Mouse (Mus musculus) E14TG2a.4 (cell line): Measurements from ENCODE around the gene Gabrp.

Experiments
- H3K27me3 ChIP-seq: 2 replicates; pipeline ENCODE4 v1.6.1; 2014; ENCODE audit warnings: low read length, control low read depth; ENCODE audit not compliant: insufficient read depth
- H3K36me3 ChIP-seq: 2 replicates; pipeline ENCODE4 v1.6.1; 2014; ENCODE audit warnings: low read length, control low read depth; ENCODE audit not compliant: insufficient read depth
- H3K4me1 ChIP-seq: replicated peaks from 2 replicates; pipeline ENCODE4 v1.6.1; 2014; ENCODE audit warnings: low read depth, low read length, control low read depth
- H3K4me3 ChIP-seq: replicated peaks from 2 replicates; pipeline ENCODE4 v1.5.1; 2014; ENCODE audit warnings: mild to moderate bottlenecking, low read length
- H3K9me3 ChIP-seq: 2 replicates; pipeline ENCODE4 v1.6.1; 2014; ENCODE audit warnings: low read length, control low read depth
- CTCF ChIP-seq: conservative IDR thresholded peaks from 2 replicates; pipeline ENCODE4 v1.5.1; 2014; ENCODE audit warnings: low read length
- NANOG ChIP-seq: IDR thresholded peaks from 2 replicates; pipeline ENCODE4 v1.6.1; 2014; ENCODE audit warnings: borderline replicate concordance, low read length, mixed read lengths
- POU5F1 ChIP-seq: IDR thresholded peaks from 2 replicates; pipeline ENCODE4 v1.6.1; 2014; ENCODE audit warnings: low read length, borderline replicate concordance

Gabrp gene

DNA sequence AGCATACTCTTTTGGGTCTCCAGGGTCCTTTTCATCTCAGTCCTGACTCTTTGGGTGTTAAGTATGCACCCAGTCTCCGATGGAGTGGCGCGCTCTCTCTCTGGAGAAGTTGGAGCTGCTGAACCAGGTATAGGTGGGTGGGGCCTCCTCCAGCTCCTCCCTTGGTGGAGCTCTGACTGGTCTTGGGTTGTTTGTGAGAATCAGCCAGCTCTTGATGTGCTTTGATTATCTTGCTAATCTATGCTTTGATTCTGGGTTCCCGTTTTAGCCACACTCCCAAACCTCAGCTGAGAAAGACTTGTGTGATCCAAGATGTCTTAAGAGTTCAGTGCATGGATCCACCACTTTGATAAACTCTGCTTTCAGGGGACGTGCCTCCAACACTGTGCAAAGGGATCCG is at the start of gene Gabrp:
Gene Gabrp, minus strand, starts transcription at position 101 of the 400 bp plus-strand sequence.
- TF ChIP-seq CTCF (no peak), POU5F1 (no peak), NANOG (peak; percentile 47; the same call in 1 of the 2 replicates)
- H3K4me3 ChIP-seq, result no peak within 1 kb of the TSS
- no peaks in the 10 kb centered on the region for H3K9me3 ChIP-seq
- no peaks in the 10 kb centered on the region for H3K27me3 ChIP-seq
- peaks cover 13% of the 10 kb centered on the region for H3K36me3 ChIP-seq
- H3K4me1 ChIP-seq, result peaks cover 28% of the 10 kb centered on the region

DNA sequence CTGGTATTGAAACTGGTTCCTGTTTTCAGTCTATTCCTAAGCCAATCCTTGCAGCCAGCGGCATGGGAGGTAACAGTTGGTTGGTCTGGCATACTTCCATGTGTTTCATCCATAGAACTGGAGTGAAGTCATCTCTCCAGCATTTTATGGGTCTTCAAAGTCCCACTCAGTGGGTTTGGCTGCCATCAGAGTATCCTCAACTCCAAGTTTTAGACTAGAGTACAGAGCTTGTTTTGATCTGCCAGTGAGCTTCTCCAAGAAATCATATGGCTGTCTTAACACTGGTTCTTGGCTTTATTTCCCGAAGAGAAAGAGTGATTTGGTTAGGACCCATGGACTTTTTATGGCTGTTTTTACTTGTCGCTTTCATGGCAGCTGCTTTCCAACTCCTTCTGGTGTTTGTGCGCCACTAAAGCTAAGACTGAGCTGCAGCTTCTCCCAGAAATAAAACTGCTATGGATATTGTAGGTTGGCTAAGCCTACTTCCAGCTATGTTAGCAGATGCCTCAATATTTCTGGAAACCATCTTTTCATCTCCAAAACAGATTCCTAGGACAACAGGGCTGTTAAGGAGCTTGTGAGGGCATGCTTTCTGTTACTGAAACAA is 48.5 kb upstream of the Gabrp start:
- no peak for TF ChIP-seq NANOG
- TF ChIP-seq POU5F1, result no peak
- no peak for TF ChIP-seq CTCF
- H3K4me3 ChIP-seq, result no peak overlapping the region
- no peaks in the 10 kb centered on the region for H3K4me1 ChIP-seq
- H3K27me3 ChIP-seq, result no peaks in the 10 kb centered on the region
- no peaks in the 10 kb centered on the region for H3K9me3 ChIP-seq
- no peaks in the 10 kb centered on the region for H3K36me3 ChIP-seq

DNA sequence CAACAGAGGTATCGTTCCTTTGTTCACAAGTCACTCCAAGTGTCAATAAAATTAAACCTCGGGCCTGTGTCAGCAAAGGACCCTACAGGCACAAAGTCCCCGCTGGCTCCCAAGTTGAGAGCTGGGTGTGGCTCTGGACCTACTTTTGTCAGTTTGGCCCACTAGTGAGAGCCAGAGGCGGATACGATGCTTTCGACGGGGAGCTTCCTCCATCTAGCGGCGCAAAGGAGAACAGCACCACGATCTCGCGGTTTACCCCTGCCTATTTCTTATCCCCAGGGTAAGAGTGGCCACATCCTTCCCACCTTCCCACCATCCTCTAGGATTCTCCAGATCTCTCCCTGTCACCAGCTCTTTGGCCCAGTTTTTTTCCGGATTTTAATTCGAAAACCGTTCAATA is 35.5 kb upstream of the Gabrp start:
- TF ChIP-seq POU5F1 (no peak), CTCF (peak; percentile 80)
- Histone ChIP-seq H3K36me3 (no peaks in the 10 kb centered on the region), H3K27me3 (no peaks in the 10 kb centered on the region), H3K9me3 (no peaks in the 10 kb centered on the region), H3K4me1 (peaks cover 11% of the 10 kb centered on the region), H3K4me3 (no peak overlapping the region)

DNA sequence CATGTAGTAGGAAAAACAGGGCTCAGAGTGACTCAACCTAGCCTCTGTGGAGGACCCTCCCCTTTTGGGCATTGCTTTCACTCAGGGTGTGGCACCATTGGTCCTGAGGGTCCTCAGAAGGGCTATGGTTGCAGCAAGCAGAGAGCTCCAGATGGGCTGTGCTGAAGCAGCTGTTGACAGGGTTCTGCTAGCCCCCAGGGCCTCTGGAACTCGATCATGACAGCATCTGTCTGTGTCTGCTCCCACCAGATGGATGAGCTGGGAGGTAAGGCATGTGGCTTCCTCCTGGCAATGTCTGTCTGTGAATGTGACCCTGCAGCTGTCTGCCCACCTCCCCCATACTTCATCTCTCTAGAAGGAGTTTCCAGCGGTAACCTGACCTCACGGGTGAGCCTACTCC is 29.0 kb upstream of the Gabrp start:
- peaks cover 3% of the 10 kb centered on the region; the same call in 1 of the 2 replicates for H3K27me3 ChIP-seq
- H3K9me3 ChIP-seq, result no peaks in the 10 kb centered on the region
- no peak overlapping the region for H3K4me3 ChIP-seq
- TF ChIP-seq NANOG (no peak), POU5F1 (no peak), CTCF (no peak)
- peaks cover 30% of the 10 kb centered on the region for H3K4me1 ChIP-seq
- H3K36me3 ChIP-seq, result no peaks in the 10 kb centered on the region

DNA sequence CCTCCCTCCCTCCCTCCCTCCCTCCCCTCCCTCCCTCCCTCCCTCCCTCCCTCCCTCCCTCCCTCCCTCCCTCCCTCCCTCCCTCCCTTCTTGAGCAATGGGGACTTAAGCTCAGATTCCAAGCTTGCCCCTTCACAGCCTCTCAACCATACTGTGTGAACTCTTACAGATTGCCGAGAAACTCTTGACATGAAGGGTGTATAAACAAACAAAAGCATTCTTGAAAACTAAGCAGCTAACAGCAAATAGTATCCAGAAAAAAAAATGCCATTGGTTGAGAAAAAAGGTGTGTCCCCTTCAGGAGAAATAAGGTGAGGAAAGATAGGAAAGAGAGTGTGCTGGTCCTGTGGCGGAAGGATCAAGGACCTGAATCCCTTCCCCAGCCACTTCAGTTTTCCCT is 24.4 kb upstream of the Gabrp start:
- TF ChIP-seq NANOG, result no peak
- no peak for TF ChIP-seq CTCF
- TF ChIP-seq POU5F1, result no peak
- H3K4me1 ChIP-seq, result peaks cover 24% of the 10 kb centered on the region
- H3K36me3 ChIP-seq, result no peaks in the 10 kb centered on the region
- no peak overlapping the region for H3K4me3 ChIP-seq
- peaks cover 12% of the 10 kb centered on the region for H3K27me3 ChIP-seq
- no peaks in the 10 kb centered on the region for H3K9me3 ChIP-seq

DNA sequence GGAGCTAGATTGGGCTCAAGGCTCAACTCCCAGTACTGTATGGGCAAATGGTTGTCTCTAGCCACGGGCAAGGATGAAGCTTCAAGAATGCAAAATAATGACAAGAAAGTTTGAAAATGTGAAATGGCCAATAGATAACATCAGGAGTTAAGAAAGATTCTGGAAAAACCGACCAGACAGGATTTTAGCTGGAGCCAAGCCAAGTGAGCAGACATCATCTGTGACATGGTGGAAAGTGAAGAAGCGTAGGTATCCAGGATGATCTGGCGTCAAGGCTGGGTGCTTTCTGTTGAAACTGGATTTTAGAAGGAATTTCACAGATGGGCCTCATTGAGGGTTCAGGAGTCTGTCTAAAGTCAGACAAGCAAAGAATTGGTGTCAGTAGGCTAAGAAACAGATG is 20.2 kb upstream of the Gabrp start, which contains the start of gene D130052B06Rik:
Gene D130052B06Rik, plus strand, starts transcription at position 317 of the 400 bp plus-strand sequence.
- TF ChIP-seq POU5F1, result no peak
- no peak for TF ChIP-seq NANOG
- TF ChIP-seq CTCF, result no peak
- Histone ChIP-seq H3K27me3 (peaks cover 28% of the 10 kb centered on the region), H3K4me3 (no peak within 1 kb of the TSS), H3K36me3 (no peaks in the 10 kb centered on the region), H3K9me3 (no peaks in the 10 kb centered on the region), H3K4me1 (peaks cover 15% of the 10 kb centered on the region)

DNA sequence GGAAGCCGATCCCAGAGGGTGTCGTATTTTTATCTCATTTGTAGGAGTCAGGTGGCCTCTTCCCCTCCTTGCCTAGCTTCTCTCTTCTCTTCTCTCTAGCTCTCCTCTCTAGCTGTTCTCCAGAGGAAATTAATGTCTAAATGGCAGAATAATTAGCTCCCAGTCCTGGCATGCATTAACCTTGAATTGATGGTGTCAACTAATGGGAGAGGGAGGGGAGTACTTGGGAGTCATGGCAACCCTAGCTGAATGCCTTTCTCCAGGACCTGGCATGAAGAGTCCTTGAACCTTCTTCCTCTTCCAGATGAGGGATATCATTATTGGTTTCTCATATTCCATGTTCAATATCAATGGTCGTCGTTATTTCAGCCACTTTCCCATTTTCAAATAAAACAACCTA is 17.9 kb upstream of the Gabrp start:
- peaks cover 20% of the 10 kb centered on the region for H3K4me1 ChIP-seq
- TF ChIP-seq CTCF (no peak), POU5F1 (no peak), NANOG (no peak)
- peaks cover 22% of the 10 kb centered on the region for H3K27me3 ChIP-seq
- H3K4me3 ChIP-seq, result no peak overlapping the region
- no peaks in the 10 kb centered on the region for H3K36me3 ChIP-seq
- H3K9me3 ChIP-seq, result no peaks in the 10 kb centered on the region

DNA sequence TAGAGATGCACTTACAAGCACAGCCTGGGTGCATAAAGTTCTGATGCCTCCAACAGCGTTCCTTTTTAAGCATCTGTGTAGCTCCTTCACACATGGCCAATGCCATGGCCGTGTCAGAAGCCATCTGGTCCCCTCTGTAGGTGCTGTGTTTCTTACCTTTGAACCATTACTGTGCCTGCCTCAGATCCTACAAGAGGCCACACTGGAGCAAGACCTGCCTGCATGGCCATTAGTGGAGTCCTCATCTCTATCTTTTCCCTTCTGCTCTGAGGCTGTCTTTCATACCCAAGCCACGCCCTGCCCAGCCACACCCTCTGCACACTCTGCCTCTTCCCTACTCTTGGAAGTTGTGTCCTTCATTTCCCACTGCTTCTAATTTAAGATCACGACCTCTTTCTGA is 14.1 kb upstream of the Gabrp start:
- Histone ChIP-seq H3K4me1 (peaks cover 6% of the 10 kb centered on the region; the same call in 1 of the 2 replicates), H3K4me3 (no peak overlapping the region), H3K9me3 (no peaks in the 10 kb centered on the region), H3K27me3 (peaks cover 20% of the 10 kb centered on the region), H3K36me3 (no peaks in the 10 kb centered on the region)
- TF ChIP-seq CTCF (no peak), NANOG (no peak), POU5F1 (no peak)

DNA sequence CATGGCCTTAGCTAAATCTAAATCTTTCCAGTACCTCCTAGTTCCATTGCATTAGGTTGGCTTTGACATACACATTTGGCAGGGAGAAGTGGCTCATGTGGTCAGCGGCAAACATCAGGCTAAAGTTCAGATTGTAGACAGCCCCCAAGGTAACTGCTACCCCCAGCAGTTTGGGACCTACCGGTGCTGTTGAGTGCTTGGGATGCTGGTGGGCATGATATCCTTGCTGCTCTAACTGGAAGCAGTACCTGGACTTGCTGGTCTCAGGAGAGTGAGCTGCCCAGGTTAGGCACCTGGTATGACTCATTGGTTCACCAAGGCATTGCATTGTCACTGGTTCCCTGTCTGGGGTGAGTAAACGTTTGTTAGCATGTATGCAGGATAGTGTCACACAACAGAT is 12.0 kb upstream of the Gabrp start:
- H3K27me3 ChIP-seq, result peaks cover 15% of the 10 kb centered on the region
- no peak for TF ChIP-seq CTCF
- no peak for TF ChIP-seq POU5F1
- no peak for TF ChIP-seq NANOG
- H3K4me1 ChIP-seq, result peaks cover 5% of the 10 kb centered on the region; the same call in 1 of the 2 replicates
- H3K9me3 ChIP-seq, result no peaks in the 10 kb centered on the region
- no peaks in the 10 kb centered on the region for H3K36me3 ChIP-seq
- H3K4me3 ChIP-seq, result no peak overlapping the region
